Mouse (Mus musculus) megakaryocyte-erythroid progenitor cell, adult 5-6 weeks (primary cell): ENCODE data around the gene Reln. TPM values are rescaled to one million over a fixed set of nuclear protein-coding genes. Genes with fewer than 3 reads are reported as not detected.

Experiments
- ATAC-seq: replicated peaks from 2 replicates; pipeline ENCODE4 v1.8.0; 2016; ENCODE audit warnings: mild to moderate bottlenecking, inconsistent platforms; ENCODE audit not compliant: severe bottlenecking, poor library complexity, low FRiP score, low TSS enrichment
- total RNA-seq, 2 experiments: library from RNA; stranded (forward) in 1 of 2; stranded (reverse) in 1 of 2; fragments of 200-1000, 215-1000 nt in 1 of 2; fragments of >200 nt in 1 of 2; fragmentation: Nextera tagmentation in 1 of 2; gene quantifications; 2 replicates each; pipeline ENCODE4 v1.2.3; 2014 to 2017

Reln gene
- total RNA-seq, 2 experiments from 2014 or later = 0.61 TPM; not detected in 1

- ATAC-seq = no peak
Measured at GRCm38 (mm10) chr5:22028379-22028778, 316.1 kb downstream of the Reln start.

GRCm38 (mm10) chr5:22027240-22027875 lies 317.1 kb downstream of the Reln start:
- no peak for ATAC-seq

GRCm38 (mm10) chr5:22025746-22026145 lies 318.8 kb downstream of the Reln start:
- ATAC-seq = no peak

- ATAC-seq = no peak
Measured at GRCm38 (mm10) chr5:22024108-22024507, 320.4 kb downstream of the Reln start.

- no peak for ATAC-seq
Measured at GRCm38 (mm10) chr5:22017896-22018295, 326.6 kb downstream of the Reln start.

GRCm38 (mm10) chr5:22014459-22014858 lies 330.0 kb downstream of the Reln start:
- ATAC-seq = no peak

GRCm38 (mm10) chr5:22009142-22009541 lies 335.4 kb downstream of the Reln start:
- no peak for ATAC-seq

GRCm38 (mm10) chr5:22007304-22008059 lies 337.0 kb downstream of the Reln start:
- ATAC-seq = no peak

- no peak for ATAC-seq
Measured at GRCm38 (mm10) chr5:22003858-22004257, 340.6 kb downstream of the Reln start.

- no peak for ATAC-seq
Measured at GRCm38 (mm10) chr5:21987711-21988110, 356.8 kb downstream of the Reln start.

GRCm38 (mm10) chr5:21986311-21986710 lies 358.2 kb downstream of the Reln start:
- no peak for ATAC-seq

GRCm38 (mm10) chr5:21983021-21983667 lies 361.4 kb downstream of the Reln start:
- ATAC-seq = no peak

- ATAC-seq = no peak
Measured at GRCm38 (mm10) chr5:21981216-21981615, 363.3 kb downstream of the Reln start.

- ATAC-seq = no peak
Measured at GRCm38 (mm10) chr5:21980544-21980943, 364.0 kb downstream of the Reln start.

- no peak for ATAC-seq
Measured at GRCm38 (mm10) chr5:21973266-21974010, 371.1 kb downstream of the Reln start.

GRCm38 (mm10) chr5:21961796-21962195 lies 382.7 kb downstream of the Reln start:
- no peak for ATAC-seq

GRCm38 (mm10) chr5:21960151-21960550 lies 384.4 kb downstream of the Reln start:
- ATAC-seq = no peak

GRCm38 (mm10) chr5:21957586-21957985 lies 386.9 kb downstream of the Reln start:
- ATAC-seq = no peak

GRCm38 (mm10) chr5:21957061-21957460 lies 387.4 kb downstream of the Reln start:
- ATAC-seq = no peak

- ATAC-seq = no peak
Measured at GRCm38 (mm10) chr5:21949507-21949897, 395.0 kb downstream of the Reln start.
